Mouse (Mus musculus) embryo, embryonic 11 days (tissue): ENCODE results near the gene Emsy.

Source experiments
- DNase-seq: peaks from one replicate; pipeline ENCODE4 v3.0.0-alpha.2; 2015

The Emsy gene

DNA sequence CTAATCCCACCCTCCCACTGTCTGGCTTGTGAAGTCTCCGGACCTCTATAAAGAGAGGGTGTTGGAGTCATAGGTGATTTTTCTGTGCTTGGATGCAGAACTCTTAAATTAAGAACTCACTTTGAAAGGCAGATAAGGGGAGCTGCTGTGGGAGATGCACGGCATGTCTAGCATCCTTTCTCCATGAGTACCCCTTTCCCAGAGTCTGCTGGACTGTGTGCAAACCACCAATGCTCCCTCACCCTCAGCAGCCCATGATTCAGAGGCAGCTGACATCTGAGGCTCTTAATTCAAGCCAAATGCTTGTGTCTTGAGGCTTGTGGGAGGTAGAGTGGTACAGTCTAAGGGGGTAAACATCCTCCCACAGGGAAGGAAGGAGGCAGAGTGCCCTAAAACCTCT lies 115.7 kb downstream of the Emsy start:
- peak; percentile 45 for DNase-seq

DNA sequence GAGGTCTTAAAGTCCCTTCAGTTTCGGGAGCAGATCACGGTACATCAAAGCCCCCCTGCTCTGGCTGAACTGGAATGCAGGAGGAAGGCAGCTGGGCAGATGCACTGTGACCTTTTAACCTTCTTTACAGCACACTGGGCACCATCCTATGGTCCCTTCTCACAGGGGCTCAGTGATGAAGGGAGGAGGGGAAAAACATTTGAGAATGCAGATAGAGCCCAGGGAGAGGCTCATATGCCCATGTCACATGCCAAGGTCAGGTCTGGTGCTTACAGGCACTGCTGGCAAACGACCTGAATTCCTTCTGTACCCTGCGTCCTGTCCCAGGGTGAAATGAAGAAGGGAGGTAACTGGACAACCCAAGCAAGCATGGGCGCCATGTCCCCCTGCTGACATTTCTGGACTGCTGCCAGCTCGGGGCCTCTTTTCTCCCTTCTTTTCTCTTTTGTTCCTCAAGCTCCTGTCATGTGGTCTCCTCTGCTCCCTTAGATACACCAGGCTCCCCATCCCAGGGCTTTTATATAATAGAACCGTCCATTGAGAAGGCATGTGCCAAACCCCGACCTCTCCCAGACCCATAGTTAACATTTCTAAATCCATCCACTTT lies 118.5 kb downstream of the Emsy start:
- peak; percentile 35 for DNase-seq

DNA sequence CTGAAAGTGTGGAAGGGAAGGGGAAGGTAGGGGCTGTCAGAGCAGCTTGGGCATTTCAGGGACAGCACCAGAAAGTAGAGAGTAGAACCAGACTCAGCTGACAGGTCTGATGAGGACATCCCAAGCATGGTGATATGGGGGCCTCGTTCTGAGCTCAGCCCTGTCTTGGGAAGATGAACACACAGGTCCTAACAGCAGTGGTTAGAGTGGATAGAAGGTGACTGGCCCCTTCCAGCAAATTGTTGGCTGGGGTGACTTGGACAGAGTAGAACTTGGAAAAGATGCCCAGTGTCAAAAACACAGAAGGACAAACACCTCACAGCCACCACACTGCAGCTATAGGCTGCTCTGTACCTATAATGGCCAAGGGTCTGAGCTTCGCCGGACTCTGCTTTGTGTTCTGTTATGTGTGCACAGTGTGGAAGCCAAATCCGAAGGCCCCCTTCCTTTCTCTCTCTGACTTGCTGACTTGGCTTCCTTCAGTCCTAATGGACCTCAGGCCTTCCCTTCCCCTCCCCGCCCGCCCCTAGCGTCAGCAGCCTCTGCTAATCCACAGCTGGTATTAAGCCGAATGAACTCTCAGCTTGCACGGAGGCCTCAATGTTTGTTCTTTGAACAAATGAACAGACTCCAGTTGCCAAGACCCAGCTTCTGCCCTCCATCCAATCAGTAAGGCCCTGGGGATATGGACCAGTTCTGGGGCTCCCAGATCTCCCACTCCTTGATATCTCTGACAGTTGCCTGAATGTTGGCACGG lies 119.2 kb downstream of the Emsy start:
- peak; percentile 60 for DNase-seq
